Mouse (Mus musculus) lung, embryonic 14.5 days (tissue): ENCODE data around the gene Gm20388. TPM values are rescaled to one million over a fixed set of nuclear protein-coding genes. Genes with fewer than 3 reads are reported as not detected.

Experiments
- ATAC-seq: fragments of 200-750 bp; cut with Nextera tagmentation; 2 replicates; pipeline ENCODE4 v1.8.0; 2017; ENCODE audit warnings: mild to moderate bottlenecking, moderate TSS enrichment, moderate library complexity; ENCODE audit not compliant: insufficient read depth
- DNase-seq: peaks from one replicate; pipeline ENCODE4 v3.0.0-alpha.2; 2015
- H3K27ac ChIP-seq: fragments of 300-500 bp; sonication (generic); 2 replicates; pipeline ENCODE4 v1.5.1; 2014; ENCODE audit warnings: low read depth, mild to moderate bottlenecking, moderate library complexity
- H3K27me3 ChIP-seq: fragments of 300-500 bp; sonication (generic); 2 replicates; pipeline ENCODE4 v1.6.1; 2014; ENCODE audit warnings: low read length, control low read depth; ENCODE audit not compliant: insufficient read depth
- H3K36me3 ChIP-seq: fragments of 300-500 bp; sonication (generic); 2 replicates; pipeline ENCODE4 v1.6.1; 2014; ENCODE audit warnings: control low read depth; ENCODE audit not compliant: insufficient read depth
- H3K4me1 ChIP-seq: fragments of 300-500 bp; sonication (generic); 2 replicates; pipeline ENCODE4 v1.6.1; 2014; ENCODE audit warnings: antibody characterized with exemption, control low read depth; ENCODE audit not compliant: insufficient read depth
- H3K4me2 ChIP-seq: fragments of 300-500 bp; sonication (generic); 2 replicates; pipeline ENCODE4 v1.6.1; 2014; ENCODE audit warnings: mild to moderate bottlenecking
- H3K4me3 ChIP-seq: fragments of 300-500 bp; sonication (generic); 2 replicates; pipeline ENCODE4 v1.5.1; 2014; ENCODE audit warnings: low read depth, low read length
- H3K9ac ChIP-seq: fragments of 300-500 bp; sonication (generic); 2 replicates; pipeline ENCODE4 v1.6.1; 2014
- H3K9me3 ChIP-seq: fragments of 300-500 bp; sonication (generic); 2 replicates; pipeline ENCODE4 v1.6.1; 2016; ENCODE audit warnings: low read depth, low read length, control low read depth
- CTCF ChIP-seq: IDR thresholded peaks from 2 replicates; pipeline ENCODE4 v1.5.1; 2016; ENCODE audit warnings: antibody characterized with exemption, low read depth
- WGBS: fragments of 180-500 bp; shearing (Covaris S2); extraction: QIAGEN DNeasy Blood & Tissue Kit; methylation state at CpG from one replicate; pipeline ENCODE4 v1.1.7; 2014; 5-methylcytosine and 5-hydroxymethylcytosine counted together
- polyA plus RNA-seq: library from polyadenylated mRNA; unstranded; fragments of >200 nt; fragmentation: Nextera tagmentation; extraction: Ambion mirVana; gene quantifications from 2 replicates; pipeline ENCODE4 v1.2.1, GENCODE M21; 2014

Gm20388 gene
- polyA plus RNA-seq, 1 experiment from 2014 or later: not detected

DNA sequence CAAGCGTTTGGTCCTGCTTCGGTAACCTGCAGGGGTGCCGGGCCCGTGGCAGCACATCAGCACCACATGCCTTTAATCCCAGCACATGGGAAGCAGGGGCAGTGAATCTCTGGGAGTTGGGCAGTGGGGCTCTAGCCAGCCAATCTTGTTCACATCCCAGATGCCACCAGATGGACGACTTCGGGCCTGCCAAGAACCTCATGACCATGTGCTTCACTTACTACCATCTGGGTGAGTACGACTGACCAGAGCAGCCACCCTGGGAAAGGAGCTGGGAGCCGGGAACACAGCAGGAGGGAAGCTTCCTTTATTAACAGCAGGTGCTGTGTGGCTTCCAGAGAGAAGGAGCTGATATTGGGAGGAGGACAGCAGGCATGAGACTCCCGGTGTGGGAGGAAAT is 240.5 kb downstream of the Gm20388 start:
- Histone ChIP-seq H3K4me3 (no peak overlapping the region), H3K4me2 (no peak overlapping the region), H3K27me3 (no peaks in the 10 kb centered on the region), H3K9me3 (no peaks in the 10 kb centered on the region), H3K27ac (no peak overlapping the region), H3K4me1 (no peaks in the 10 kb centered on the region), H3K9ac (no peak overlapping the region), H3K36me3 (no peaks in the 10 kb centered on the region)
- no peak for TF ChIP-seq CTCF
- DNase-seq (no peak), ATAC-seq (no peak)
- WGBS: 62% methylated on average over 9 of the region's 9 CpGs

DNA sequence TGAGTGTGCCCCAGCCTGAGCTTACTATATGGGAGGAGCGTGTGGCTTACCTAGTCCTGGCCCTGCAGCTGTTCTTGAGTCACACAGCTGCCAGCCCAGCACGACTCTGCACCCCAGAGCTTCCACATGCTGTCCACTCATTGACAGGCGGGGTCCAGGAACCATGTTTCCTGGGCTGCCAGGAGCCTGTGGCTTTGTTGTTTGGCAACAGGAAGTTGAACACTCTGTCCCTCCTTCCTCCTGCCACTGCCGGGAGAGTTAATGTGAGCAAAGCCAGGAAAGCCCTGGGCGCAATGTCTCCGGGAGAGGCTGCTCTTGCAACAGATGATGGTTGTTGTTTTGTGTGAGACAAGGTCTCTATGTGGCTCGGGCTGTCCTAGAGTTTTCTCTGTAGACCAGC is 242.0 kb downstream of the Gm20388 start:
- 50% methylated on average over 7 of the region's 7 CpGs for WGBS
- ATAC-seq (no peak), DNase-seq (peak; percentile 50)
- H3K4me3 ChIP-seq: no peak overlapping the region
- H3K27me3 ChIP-seq: no peaks in the 10 kb centered on the region
- H3K36me3 ChIP-seq: no peaks in the 10 kb centered on the region
- no peaks in the 10 kb centered on the region for H3K9me3 ChIP-seq
- no peaks in the 10 kb centered on the region for H3K4me1 ChIP-seq
- no peak overlapping the region for H3K9ac ChIP-seq
- H3K27ac ChIP-seq: no peak overlapping the region
- no peak for TF ChIP-seq CTCF
- H3K4me2 ChIP-seq: no peak overlapping the region

DNA sequence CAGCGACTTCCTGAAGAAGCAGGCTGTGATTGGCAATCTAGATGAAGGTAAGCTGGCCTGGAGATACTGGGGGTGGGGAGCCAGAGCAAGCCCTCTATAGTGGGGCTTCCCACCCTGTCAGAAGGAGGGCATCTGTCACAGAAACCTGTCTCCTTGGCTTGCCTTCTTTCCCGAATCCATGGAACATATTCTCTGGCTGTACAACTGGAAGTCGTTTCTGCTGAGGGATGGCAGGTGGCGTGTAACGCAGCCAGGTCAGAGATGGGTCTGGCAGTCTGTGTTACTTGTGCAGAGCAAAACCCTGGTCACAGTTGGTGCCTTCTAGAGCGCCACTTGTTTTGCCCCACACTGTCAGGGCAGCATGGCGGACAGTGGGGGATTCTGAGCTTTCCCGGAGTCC is 249.7 kb downstream of the Gm20388 start:
- Histone ChIP-seq H3K4me1 (no peaks in the 10 kb centered on the region), H3K9me3 (no peaks in the 10 kb centered on the region), H3K9ac (no peak overlapping the region; the same call in 1 of the 2 replicates), H3K27me3 (no peaks in the 10 kb centered on the region), H3K4me2 (no peak overlapping the region), H3K4me3 (no peak overlapping the region), H3K27ac (no peak overlapping the region), H3K36me3 (no peaks in the 10 kb centered on the region)
- no peak for TF ChIP-seq CTCF
- ATAC-seq (no peak), DNase-seq (no peak)
- WGBS: 73% methylated on average over 8 of the region's 8 CpGs

DNA sequence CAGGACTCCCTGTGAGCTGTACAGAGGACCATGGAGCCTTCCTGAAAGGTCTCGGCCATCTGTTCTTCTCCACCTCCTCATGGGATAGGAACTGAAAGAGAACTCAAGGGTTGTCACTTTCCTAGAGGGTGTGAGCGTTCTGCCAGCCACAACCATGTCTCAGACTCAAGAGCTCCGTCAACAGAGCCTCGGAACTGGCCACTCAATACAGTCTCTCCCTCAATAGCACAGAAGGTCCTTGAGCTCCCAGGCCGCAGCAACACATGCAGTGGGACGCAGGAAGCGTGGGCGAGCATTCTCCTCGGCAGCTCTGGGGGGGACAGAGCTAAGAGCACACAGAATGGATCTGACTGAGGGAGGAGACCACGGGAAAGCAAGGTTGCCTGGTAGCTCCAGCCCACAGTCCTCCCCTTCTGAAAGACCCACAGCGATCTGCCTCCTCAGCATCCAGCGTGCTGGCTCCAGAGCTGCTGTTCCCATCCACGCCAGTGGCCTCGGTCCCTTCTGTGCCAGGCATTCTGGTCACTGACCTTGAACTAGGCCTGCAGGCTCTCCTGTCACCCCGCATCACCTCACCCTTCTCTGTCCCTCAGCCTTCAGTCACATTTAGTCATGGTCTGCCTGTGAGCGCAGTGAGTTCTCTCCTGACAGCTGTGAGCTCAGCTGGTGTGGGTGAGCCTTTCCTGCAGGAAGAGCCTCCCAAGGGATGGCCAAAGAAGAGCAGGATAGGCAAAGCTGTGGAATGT is 251.2 kb downstream of the Gm20388 start:
- WGBS: 58% methylated on average over 16 of the region's 16 CpGs
- Histone ChIP-seq H3K9ac (no peak overlapping the region), H3K4me3 (no peak overlapping the region), H3K9me3 (no peaks in the 10 kb centered on the region), H3K36me3 (no peaks in the 10 kb centered on the region), H3K4me2 (no peak overlapping the region), H3K4me1 (no peaks in the 10 kb centered on the region), H3K27me3 (no peaks in the 10 kb centered on the region), H3K27ac (no peak overlapping the region)
- DNase-seq (no peak), ATAC-seq (no peak)
- no peak for TF ChIP-seq CTCF

DNA sequence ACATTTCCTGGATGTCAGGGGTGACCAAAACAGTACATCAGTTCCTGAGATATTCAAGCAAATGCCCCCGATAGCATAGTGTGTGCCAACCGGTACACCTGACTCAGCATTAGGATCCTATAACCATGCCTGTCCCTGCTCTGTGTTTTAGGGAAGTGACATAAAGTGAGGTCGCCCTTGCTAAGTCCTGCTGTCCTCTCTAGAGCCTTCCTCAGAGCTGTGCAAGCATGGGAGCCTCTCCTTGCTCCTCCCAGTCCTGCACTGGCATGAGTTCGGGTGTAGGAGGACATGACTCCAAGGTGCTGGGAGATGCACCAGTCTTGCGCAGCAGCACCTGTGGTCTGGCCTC is 251.7 kb downstream of the Gm20388 start:
- H3K4me3 ChIP-seq: no peak overlapping the region
- H3K27ac ChIP-seq: no peak overlapping the region
- H3K9me3 ChIP-seq: no peaks in the 10 kb centered on the region
- WGBS: 74% methylated on average over 5 of the region's 5 CpGs
- ATAC-seq: no peak
- no peak overlapping the region for H3K9ac ChIP-seq
- no peaks in the 10 kb centered on the region for H3K27me3 ChIP-seq
- TF ChIP-seq CTCF: no peak
- no peak for DNase-seq
- H3K4me1 ChIP-seq: no peaks in the 10 kb centered on the region
- H3K36me3 ChIP-seq: no peaks in the 10 kb centered on the region
- no peak overlapping the region for H3K4me2 ChIP-seq

DNA sequence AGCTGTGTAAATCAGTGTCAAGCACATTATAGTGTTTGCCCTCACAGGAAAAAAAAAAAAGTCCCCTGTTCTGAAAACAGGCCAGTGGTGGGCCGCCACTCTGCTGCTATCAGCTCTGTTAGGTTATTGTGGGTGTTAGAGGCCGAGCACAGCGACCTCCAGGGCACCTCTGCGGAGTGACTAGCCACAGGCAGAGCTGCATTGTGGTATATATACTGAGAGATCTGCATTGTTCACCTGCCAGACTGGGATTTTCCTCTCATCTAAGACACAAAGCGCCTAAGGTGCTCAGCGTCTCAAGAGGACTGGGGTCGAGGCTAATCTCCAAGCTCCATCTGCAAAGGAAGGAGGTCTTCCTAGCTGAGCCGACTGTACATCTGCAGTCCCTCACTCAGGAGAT is 252.7 kb downstream of the Gm20388 start:
- no peaks in the 10 kb centered on the region for H3K9me3 ChIP-seq
- H3K36me3 ChIP-seq: no peaks in the 10 kb centered on the region
- no peaks in the 10 kb centered on the region for H3K4me1 ChIP-seq
- H3K27me3 ChIP-seq: no peaks in the 10 kb centered on the region
- H3K4me3 ChIP-seq: no peak overlapping the region
- no peak for ATAC-seq
- no peak overlapping the region for H3K27ac ChIP-seq
- no peak overlapping the region for H3K9ac ChIP-seq
- no peak for DNase-seq
- 53% methylated on average over 8 of the region's 8 CpGs for WGBS
- H3K4me2 ChIP-seq: no peak overlapping the region
- TF ChIP-seq CTCF: no peak

DNA sequence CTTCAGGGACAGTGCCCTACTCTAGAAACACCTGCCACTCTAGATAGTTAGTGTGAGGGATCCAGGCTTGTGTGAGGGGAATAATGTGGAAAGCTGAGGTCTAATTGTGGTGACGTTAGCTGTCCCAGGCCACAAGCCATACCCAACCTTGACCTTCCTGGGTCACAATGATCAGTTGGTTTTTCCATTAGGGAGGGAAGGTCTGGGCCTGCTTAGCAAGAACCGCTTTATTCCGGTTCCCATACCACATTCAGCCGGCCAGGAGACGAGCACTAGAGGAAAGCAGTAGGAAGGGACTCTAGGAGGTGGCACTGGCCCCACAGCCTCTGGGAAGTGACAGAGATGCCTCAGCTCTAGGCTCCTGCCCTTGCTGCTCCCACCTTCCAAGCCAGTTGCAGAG is 253.4 kb downstream of the Gm20388 start:
- H3K36me3 ChIP-seq: no peaks in the 10 kb centered on the region
- H3K4me3 ChIP-seq: no peak overlapping the region
- H3K27ac ChIP-seq: no peak overlapping the region
- H3K27me3 ChIP-seq: no peaks in the 10 kb centered on the region
- WGBS: 84% methylated on average over 5 of the region's 5 CpGs
- ATAC-seq: no peak
- no peak overlapping the region for H3K9ac ChIP-seq
- DNase-seq: no peak
- H3K4me2 ChIP-seq: no peak overlapping the region
- H3K4me1 ChIP-seq: no peaks in the 10 kb centered on the region
- no peak for TF ChIP-seq CTCF
- H3K9me3 ChIP-seq: no peaks in the 10 kb centered on the region
